Mouse (Mus musculus): Measurements from ENCODE around the gene Pbld2. TPM values are rescaled to one million over a fixed set of nuclear protein-coding genes. Genes with fewer than 3 reads are reported as not detected.
"Not testable (repeated sequence)": the region's sequence is repeated elsewhere in the genome, so short reads cannot be mapped to it uniquely, and the experiment has no call there.

Pbld2 gene
- polyA plus RNA-seq, 1 experiment from 2014 or later, result 0.06 TPM

DNA sequence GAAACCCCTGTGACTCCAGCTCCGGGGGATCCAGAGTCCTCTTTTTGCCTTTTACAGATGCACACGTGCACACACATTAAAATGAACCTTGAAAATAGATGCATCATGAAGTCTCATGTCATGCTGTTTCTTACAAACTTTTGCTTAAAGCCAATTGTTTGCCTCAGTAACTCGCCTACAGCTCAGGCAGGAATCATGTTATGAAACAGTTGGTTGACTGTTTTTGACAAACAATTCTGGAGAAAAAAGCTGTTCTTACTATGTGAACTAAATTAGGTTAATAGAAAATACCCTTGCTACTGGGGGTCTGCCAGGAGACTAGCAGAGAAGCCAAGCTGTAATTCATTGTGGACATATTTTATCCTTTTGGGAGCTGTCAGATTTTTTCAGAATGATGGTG, 8.8 kb downstream of the Pbld2 start:
- 93% methylated on average over 3 of the region's 3 CpGs for WGBS (ENCODE audit: missing documents)
- Histone ChIP-seq H3K4me3 (ENCODE audit: inconsistent target) (no peak overlapping the region), H3K36me3 (ENCODE audit: inconsistent target) (no peaks in the 10 kb centered on the region), H3K79me2 (ENCODE audit: inconsistent target) (no peaks in the 10 kb centered on the region), H3K27ac (no peak overlapping the region)

DNA sequence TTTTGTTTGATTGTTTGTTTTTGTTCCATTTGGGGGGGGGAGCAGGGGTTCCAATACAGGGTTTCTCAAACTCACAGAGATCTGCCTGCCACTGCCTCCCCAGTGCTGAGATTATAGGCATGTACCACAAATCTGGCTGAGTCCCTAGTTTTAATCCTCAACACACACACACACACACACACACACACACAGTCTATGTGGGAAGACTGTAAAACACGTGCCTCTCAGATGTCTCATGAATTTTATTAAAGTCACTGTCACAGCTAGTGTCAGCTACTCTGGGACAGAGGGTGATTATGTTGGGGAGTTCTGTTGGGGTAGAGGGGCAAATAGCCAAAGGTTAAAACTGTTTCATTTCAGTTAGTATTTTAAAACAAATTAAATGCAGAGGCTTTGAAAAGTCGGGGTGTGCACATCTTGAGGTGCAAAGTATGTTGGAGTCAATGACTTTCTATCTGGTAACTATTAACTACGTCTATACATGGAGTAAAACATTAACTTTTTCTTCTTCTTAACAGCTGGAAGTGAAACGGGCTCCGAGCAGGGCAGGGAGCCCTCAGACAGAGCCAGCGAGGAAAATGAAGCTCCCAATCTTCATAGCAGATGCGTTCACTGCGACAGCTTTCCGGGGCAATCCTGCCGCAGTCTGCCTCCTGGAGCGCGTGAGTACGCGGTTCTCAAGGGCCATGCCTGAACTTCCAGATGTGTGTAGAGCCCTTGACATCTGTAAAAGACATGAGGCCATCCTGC, 14.6 kb downstream of the Pbld2 start:
- H3K36me3 ChIP-seq (ENCODE audit: inconsistent target), result no peaks in the 10 kb centered on the region
- no peak overlapping the region for H3K27ac ChIP-seq
- 91% methylated on average over 10 of the region's 14 CpGs for WGBS (ENCODE audit: missing documents)
- H3K79me2 ChIP-seq (ENCODE audit: inconsistent target), result no peaks in the 10 kb centered on the region
- no peak overlapping the region for H3K4me3 ChIP-seq (ENCODE audit: inconsistent target)

DNA sequence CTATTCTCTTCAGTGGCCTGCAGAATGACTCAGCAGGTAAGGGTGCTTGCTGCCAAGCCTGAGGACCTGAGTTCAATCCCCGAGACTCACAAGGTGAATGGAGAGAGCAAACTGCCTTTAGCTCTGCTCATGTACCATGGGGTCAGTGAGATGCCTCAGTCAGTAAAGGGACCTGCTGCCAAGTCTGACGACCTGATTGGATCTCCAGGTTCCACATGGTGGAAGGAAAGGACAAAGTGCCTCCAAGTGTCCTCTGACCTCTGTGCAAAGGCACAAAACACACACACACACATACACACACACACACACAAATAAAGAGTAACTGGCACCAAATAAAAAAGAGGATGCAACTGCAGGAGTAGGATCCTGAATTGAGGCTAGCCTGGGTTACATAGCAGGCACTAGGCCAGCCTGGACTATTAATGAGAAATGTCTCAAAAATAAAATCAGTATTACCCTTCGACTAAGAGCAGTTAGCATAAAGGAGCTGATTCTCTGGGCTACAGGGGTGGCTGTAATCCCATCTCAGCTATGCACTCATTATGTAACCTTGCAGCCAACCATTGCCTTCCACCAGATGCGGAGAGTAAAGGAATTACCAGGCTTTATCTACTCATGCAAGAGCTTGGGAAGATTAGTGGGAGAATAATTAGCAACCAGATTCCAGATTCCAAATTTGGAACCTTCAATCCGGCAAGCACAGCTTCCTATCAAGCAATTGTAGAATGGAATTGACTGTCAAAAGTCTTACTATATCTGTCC, 15.9 kb downstream of the Pbld2 start:
- Histone ChIP-seq H3K4me3 (ENCODE audit: inconsistent target) (no peak overlapping the region), H3K79me2 (ENCODE audit: inconsistent target) (no peaks in the 10 kb centered on the region), H3K36me3 (ENCODE audit: inconsistent target) (no peaks in the 10 kb centered on the region), H3K27ac (no peak overlapping the region)
- WGBS (ENCODE audit: missing documents), result 92% methylated on average over 5 of the region's 5 CpGs

DNA sequence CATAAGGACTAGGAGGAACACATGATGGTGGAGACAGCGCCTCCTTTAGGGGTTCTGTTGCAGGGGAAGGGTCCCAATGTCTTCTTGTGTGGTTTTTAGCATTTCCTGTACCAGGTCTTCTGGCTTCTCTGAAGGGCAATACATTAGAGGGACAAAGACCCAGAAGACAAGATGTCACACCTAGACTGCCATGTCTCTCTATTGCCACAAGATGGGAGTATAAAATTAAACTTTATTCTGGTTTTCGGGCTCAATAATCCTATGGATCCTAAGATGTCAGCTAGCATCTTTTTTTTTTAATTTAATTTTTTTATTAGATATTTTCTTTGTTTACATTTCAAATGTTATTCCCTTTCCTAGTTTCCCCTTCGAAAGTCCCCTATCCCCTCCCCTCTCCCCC, 19.0 kb downstream of the Pbld2 start:
- Histone ChIP-seq H3K27ac (no peak overlapping the region), H3K4me3 (ENCODE audit: inconsistent target) (no peak overlapping the region), H3K79me2 (ENCODE audit: inconsistent target) (no peaks in the 10 kb centered on the region), H3K36me3 (ENCODE audit: inconsistent target) (no peaks in the 10 kb centered on the region)
- WGBS (ENCODE audit: missing documents), result 54% methylated on average over 3 of the region's 3 CpGs

DNA sequence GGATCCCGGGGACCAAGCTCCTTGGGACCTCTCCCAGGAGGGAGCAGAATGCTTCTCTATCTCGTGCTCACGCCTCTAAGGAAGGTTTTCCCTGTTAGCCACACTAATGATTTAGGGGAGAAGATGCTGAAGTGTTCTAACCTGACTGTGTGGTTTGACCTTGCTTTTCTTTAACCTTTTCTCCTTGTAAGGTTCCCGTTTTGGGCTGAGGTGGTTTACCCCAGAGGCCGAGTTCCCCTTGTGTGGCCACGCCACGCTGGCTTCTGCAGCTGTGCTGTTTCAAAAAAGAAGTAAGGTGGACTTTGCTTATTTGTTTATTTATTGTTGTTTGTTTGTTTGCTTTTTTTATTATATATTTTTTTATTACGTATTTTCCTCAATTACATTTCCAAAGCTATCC, 23.6 kb downstream of the Pbld2 start:
- Histone ChIP-seq H3K4me3 (ENCODE audit: inconsistent target) (no peak overlapping the region), H3K36me3 (ENCODE audit: inconsistent target) (no peaks in the 10 kb centered on the region), H3K79me2 (ENCODE audit: inconsistent target) (no peaks in the 10 kb centered on the region), H3K27ac (no peak overlapping the region)
- 43% methylated on average over 7 of the region's 8 CpGs for WGBS (ENCODE audit: missing documents)

DNA sequence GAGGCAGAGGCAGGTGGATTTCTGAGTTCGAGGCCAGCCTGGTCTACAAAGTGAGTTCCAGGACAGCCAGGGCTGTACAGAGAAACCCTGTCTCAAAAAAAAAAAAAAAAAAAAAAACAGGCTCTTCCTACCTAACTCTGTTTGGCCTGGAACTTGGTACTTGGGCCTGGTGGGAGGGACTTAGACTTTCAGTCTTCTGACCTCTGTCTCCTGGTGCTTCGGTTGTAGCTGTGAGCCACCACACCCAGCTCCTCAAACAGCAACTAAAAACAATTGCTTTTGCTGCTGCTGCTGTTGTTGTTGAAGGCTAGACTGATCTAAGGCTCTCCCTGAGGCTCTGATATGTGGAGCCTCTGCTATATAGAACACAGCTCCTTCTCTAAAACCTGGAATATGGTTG, 25.0 kb downstream of the Pbld2 start:
- 89% methylated on average over 1 of the region's 2 CpGs for WGBS (ENCODE audit: missing documents)
- H3K36me3 ChIP-seq (ENCODE audit: inconsistent target), result no peaks in the 10 kb centered on the region
- H3K27ac ChIP-seq, result no peak overlapping the region

DNA sequence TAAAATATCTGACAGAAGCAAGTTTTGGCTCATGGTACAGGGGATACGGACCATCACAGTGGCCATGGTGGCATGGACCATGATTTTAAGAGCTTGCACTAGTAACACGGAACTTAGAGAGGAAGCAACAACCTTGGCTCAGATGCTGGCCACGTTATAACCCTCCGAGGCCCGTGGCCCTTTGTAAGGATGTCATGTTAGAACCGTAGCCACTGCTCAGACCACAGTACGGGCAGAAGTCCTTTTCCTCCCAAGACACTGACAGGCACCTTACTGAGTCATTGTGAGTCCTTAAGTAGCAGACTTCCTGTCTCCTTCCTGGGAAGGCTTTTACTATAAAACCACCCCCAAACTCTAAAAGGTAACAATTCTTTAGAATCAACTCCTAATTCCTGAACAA, 27.2 kb downstream of the Pbld2 start:
- no peak overlapping the region for H3K27ac ChIP-seq
- 28% methylated on average over 7 of the region's 7 CpGs for WGBS (ENCODE audit: missing documents)
- H3K36me3 ChIP-seq (ENCODE audit: inconsistent target), result no peaks in the 10 kb centered on the region
- no peaks in the 10 kb centered on the region for H3K79me2 ChIP-seq (ENCODE audit: inconsistent target)
- no peak overlapping the region for H3K4me3 ChIP-seq (ENCODE audit: inconsistent target)

More for the DNA sequence above, 25.0 kb downstream of the Pbld2 start:
- no peaks in the 10 kb centered on the region for H3K79me2 ChIP-seq (ENCODE audit: inconsistent target)
- no peak overlapping the region for H3K4me3 ChIP-seq (ENCODE audit: inconsistent target)

DNA sequence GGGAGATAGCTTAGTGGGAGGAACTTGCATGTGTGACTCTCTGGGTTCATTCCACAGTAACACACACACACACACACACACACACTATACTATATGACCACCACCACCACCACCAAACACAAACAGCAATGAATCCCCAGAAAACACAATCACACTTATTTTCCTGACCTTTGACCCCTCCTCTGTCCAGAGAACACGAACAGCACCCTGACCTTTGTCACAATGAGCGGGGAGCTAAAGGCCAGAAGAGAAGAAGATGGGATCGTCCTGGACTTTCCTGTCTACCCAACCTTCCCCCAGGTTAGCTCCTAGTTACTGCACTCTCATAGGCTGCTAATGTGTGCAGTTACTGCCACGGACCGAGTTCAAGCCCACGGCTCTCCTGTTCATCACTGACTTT, 27.9 kb downstream of the Pbld2 start:
- H3K36me3 ChIP-seq (ENCODE audit: inconsistent target), result no peaks in the 10 kb centered on the region
- no peak overlapping the region for H3K4me3 ChIP-seq (ENCODE audit: inconsistent target)
- H3K79me2 ChIP-seq (ENCODE audit: inconsistent target), result no peaks in the 10 kb centered on the region
- 90% methylated on average over 6 of the region's 6 CpGs for WGBS (ENCODE audit: missing documents)
- H3K27ac ChIP-seq, result no peak overlapping the region

DNA sequence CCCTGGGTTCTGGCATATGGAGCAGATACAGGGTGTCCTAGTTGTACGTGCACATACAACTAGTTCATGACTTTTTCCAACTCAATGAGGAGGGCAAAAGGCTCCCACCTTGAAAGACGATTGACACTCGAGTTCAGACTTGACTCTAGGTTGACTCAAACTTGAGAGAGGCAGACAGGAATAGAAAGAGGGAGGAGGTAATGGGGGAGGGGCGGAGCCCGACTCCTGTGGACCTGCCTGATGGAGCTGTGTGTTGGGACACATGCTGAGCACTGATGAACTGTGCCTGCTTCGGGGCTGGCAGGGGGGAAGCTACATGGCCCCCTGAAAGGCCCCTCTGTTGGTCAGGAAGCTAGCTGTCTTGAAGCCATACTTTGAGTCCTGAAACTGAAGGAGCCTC, 28.9 kb downstream of the Pbld2 start:
- H3K4me3 ChIP-seq (ENCODE audit: inconsistent target), result no peak overlapping the region
- WGBS (ENCODE audit: missing documents), result 59% methylated on average over 6 of the region's 6 CpGs

DNA sequence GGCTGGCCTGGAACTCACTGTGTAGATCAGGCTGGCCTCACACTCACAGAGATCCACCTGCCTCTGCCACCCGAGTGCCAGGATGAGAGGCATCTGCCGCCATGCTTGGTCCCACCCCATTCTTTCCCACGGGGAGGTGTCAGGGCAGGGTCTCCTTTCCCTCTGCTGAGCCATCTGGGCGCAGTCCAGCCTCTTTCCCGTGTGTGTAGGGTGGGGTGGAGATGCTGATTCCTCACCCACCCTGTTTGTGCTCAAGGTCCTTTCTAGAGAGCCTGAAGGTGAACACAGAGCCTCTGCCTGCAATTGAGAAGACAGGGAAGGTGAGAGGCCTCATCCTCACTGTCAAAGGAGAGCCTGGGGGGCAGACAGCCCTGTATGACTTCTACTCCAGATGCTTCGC, 30.0 kb downstream of the Pbld2 start:
- 90% methylated on average over 5 of the region's 6 CpGs for WGBS (ENCODE audit: missing documents)
- not testable (repeated sequence) for H3K4me3 ChIP-seq (ENCODE audit: inconsistent target)

More for the DNA sequence above, 28.9 kb downstream of the Pbld2 start:
- Histone ChIP-seq H3K79me2 (ENCODE audit: inconsistent target) (no peaks in the 10 kb centered on the region), H3K36me3 (ENCODE audit: inconsistent target) (no peaks in the 10 kb centered on the region), H3K27ac (no peak overlapping the region)

DNA sequence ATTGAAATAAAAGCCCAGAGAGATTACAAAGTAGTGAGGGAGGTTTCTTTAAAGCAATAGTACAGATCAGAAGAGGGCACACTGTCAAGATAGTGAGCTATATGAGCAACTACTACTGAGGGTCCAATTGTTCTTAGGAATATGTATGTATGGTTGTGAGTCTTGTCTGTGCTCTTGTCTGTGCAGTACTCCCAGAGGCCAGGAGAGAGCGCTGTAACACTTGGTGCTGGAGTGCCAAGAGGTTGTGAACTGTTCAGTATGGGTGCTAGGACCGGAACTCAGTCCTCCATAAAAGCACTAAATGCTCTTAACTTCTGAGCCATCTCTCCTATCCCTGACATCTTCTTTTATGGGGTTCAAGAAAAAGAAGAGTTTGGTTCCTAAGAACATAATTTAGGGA, 30.5 kb downstream of the Pbld2 start:
- Histone ChIP-seq H3K79me2 (ENCODE audit: inconsistent target) (no peaks in the 10 kb centered on the region), H3K36me3 (ENCODE audit: inconsistent target) (no peaks in the 10 kb centered on the region), H3K27ac (no peak overlapping the region), H3K4me3 (ENCODE audit: inconsistent target) (no peak overlapping the region)
- 97% methylated on average over 2 of the region's 2 CpGs for WGBS (ENCODE audit: missing documents)

More for the DNA sequence above, 30.0 kb downstream of the Pbld2 start:
- not testable (repeated sequence) for H3K27ac ChIP-seq; H3K79me2 ChIP-seq (ENCODE audit: inconsistent target); H3K36me3 ChIP-seq (ENCODE audit: inconsistent target)

DNA sequence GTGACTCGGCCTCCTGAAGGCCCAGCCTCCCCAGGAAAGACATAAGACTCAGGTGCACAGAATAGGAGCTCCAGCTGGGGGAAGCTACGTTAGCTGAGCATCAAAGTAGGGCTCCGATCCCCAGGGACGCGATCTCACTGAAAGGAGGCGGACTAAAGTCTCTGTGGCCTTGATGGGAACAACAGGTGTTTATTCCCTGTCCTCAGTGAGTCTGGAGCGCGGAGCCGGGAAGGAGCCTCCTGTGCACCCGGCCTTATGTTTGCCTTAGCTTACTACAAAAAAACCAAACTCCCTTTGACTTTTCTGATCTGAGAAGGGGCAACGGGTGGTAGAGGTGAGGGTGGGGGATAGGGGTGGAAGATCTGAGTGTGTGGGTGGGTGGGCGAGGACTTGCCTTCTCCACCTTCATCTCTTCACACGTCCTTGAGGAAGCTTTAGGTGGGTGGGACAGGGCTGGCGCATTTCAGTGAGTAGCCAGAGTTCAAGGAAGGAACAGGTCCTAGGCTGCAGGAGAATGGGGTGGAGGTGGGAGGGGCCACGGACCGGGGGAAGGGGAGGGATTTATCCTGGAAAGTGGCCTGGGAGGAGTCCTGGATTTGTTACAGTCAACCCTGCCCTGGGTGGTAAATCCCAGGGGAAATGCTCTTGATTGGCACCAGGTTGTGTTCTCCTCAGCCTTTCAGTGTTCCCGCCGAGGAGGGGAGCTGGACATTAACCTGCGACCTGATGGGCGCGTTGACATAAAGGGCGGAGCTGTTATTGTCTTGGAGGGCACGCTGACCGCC, 33.0 kb downstream of the Pbld2 start:
- H3K4me3 ChIP-seq (ENCODE audit: inconsistent target), result no peak overlapping the region
- no peaks in the 10 kb centered on the region for H3K36me3 ChIP-seq (ENCODE audit: inconsistent target)
- no peaks in the 10 kb centered on the region for H3K79me2 ChIP-seq (ENCODE audit: inconsistent target)
- H3K27ac ChIP-seq, result no peak overlapping the region
- 82% methylated on average over 24 of the region's 24 CpGs for WGBS (ENCODE audit: missing documents)

DNA sequence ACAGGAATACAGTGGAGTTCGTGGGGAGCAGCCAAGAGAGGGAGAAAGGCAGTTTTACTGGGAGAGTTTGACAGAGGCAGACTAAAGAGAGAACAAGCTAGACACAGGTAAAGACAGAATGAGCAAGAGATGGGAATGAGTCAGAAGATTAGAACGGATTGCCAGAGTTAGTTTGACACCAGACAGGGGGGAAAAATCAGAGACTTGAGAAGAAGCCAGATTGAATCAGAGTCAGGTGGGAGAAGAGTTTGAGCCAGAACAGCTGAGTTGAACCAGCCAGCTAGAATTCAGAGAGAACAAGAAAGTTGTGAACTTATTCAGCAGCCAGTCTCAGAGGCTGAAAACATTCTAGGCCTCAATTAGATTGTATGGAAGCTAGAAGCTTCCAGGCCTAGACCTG, 35.7 kb downstream of the Pbld2 start, which contains the start of gene Pbld1:
Pbld1 (plus strand) TSS at position 301 of the 400 bp plus-strand sequence.
- 96% methylated on average over 2 of the region's 2 CpGs for WGBS (ENCODE audit: missing documents)
- Histone ChIP-seq H3K79me2 (ENCODE audit: inconsistent target) (no peaks in the 10 kb centered on the region), H3K4me3 (ENCODE audit: inconsistent target) (no peak within 1 kb of the TSS), H3K27ac (no peak within 1 kb of the TSS), H3K36me3 (ENCODE audit: inconsistent target) (no peaks in the 10 kb centered on the region)

DNA sequence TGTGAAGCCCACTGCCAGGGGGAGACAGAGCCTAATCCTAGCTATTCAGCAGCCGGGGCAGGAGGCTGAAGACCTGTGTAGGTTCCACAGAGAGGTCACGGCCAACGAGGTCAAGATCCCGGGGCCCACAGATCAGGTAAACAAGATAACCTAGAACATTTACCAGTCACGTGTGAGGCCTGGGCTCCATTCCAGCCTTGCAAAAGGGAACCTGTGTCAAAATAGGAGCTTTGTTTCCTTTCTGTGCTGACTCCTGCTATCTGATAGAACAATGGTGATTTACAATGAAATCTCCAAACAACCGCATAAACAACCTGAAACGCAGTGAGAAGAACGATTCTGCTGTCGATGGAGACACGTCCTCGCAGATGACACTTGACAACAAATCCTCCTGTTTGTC, 36.3 kb downstream of the Pbld2 start:
- Histone ChIP-seq H3K27ac (no peak overlapping the region), H3K79me2 (ENCODE audit: inconsistent target) (no peaks in the 10 kb centered on the region), H3K36me3 (ENCODE audit: inconsistent target) (no peaks in the 10 kb centered on the region), H3K4me3 (ENCODE audit: inconsistent target) (no peak overlapping the region)
- 34% methylated on average over 11 of the region's 11 CpGs for WGBS (ENCODE audit: missing documents)

DNA sequence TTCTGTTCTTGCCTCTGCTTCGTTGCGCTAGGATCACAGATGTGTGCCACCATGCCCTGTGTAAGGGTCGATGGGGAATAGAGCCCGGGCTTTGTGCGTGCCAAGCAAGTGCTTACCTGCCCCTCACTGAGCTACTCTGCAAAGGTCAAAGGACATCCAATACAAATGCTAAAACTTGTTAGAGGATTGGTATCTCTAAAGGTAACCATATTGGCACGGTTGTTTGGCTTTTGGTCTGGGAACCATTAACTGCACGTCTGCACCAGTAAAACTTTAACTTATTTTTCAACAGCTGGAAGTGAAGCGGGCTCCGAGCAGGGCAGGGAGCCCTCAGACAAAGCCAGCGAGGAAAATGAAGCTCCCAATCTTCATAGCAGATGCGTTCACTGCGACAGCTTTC, 37.2 kb downstream of the Pbld2 start:
- H3K27ac ChIP-seq, result no peak overlapping the region
- H3K4me3 ChIP-seq (ENCODE audit: inconsistent target), result no peak overlapping the region
- no peaks in the 10 kb centered on the region for H3K79me2 ChIP-seq (ENCODE audit: inconsistent target)
- H3K36me3 ChIP-seq (ENCODE audit: inconsistent target), result no peaks in the 10 kb centered on the region
- 95% methylated on average over 10 of the region's 12 CpGs for WGBS (ENCODE audit: missing documents)

All from macrophage (primary cell).